Mouse (Mus musculus): ENCODE measurements around the gene Ccdc86.

The Ccdc86 gene

DNA sequence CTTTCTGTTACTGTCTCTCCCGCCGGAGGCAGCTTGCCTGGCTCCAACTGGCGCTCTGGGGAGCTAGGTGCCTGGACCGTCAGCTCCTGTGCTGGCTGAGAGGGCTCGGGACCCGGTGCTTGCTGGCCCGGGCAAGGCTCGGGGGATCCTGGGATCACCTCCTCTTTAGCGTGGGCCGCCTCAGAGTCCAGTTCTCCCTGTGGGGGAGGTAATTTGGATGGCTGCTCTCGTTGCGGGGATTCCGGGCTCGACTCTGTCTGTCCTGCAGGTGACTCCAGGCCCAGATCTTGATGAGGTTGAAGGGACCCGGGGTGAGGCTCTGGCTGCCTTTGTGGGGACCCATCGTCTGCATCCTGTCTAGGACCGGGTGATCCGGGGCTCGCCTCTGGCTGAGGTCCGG lies 650 bp downstream of the Ccdc86 start:
- DNase-seq = no peak

DNA sequence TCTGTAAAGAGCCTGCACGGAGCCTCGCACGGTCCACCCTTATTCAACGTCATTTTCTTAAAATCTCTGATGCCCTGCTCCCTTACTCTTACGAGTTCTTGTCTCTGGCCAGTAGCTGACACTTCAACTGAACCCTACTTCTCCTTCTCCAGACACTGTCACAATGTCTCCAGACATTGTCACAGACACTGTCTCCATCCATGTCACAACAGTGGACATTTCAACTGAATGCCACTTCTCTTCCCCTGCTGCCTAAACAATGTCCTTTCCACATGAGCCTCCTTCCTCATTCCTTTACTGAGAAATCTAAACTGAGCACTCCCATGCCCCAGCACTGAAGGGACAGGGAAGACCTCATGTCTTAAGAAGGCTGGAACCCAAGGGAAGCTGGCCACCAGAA lies 1.8 kb downstream of the Ccdc86 start:
- DNase-seq = no peak

DNA sequence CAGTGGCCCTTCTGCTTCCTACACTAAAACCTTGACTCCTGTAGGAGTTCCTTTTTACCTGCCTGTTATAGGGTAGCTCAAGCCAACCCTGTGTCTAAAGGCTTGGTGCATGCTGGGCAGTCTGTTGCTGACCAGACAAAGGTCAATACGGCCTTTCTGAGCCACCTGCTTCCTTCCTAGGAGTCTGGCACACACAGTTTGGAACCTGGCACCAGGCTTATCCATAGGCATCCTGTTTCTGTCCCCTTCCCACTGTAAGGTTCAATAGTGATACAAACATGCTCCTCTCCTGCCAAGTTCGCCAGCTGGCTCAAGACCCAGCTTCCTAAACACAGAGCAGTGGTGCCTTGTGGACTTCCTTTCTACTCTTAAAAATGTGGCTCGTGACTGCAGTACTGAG lies 2.6 kb downstream of the Ccdc86 start:
- DNase-seq = no peak

DNA sequence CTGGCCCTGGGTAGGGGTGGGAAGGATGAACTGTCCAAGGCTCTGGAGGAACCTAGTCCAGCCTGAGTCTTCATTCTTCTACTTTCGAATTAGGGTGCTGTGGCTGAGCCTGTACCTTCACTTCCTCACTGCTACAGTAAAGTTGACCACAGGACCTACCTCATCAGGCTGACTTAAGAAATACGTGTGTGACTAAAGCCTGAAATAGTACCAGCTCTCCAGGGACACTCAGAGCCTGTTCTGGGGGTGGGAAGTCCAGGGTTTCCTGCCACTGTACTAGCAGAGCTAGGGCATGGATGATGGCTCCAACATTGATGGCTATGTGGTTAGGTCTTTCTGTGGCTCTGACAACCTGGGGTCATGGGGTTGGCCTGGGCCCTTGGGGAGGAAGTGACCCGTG lies 5.1 kb downstream of the Ccdc86 start:
- no peak for DNase-seq

DNA sequence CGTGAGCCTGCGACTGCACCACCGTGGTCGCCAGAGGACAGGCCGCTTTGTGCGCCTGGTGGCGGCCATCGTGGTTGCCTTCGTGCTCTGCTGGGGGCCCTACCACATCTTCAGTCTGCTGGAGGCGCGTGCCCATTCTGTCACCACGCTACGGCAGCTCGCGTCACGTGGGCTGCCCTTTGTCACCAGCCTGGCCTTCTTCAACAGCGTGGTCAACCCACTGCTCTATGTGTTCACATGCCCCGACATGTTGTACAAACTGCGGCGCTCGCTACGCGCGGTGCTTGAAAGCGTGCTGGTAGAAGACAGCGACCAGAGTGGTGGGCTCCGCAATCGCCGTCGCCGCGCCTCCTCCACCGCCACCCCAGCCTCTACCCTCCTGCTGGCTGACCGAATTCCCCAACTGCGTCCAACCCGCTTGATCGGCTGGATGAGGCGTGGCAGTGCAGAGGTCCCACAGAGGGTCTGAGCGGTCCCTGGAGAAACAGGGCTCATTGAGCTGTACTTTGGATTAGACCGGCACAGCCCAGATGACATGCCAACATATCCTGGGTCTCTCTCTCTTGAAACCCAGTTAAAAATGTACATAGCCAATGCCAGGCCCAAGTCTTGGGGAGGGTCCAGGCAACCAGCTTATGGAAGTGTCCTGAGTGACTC lies 8.1 kb downstream of the Ccdc86 start:
- DNase-seq = no peak

DNA sequence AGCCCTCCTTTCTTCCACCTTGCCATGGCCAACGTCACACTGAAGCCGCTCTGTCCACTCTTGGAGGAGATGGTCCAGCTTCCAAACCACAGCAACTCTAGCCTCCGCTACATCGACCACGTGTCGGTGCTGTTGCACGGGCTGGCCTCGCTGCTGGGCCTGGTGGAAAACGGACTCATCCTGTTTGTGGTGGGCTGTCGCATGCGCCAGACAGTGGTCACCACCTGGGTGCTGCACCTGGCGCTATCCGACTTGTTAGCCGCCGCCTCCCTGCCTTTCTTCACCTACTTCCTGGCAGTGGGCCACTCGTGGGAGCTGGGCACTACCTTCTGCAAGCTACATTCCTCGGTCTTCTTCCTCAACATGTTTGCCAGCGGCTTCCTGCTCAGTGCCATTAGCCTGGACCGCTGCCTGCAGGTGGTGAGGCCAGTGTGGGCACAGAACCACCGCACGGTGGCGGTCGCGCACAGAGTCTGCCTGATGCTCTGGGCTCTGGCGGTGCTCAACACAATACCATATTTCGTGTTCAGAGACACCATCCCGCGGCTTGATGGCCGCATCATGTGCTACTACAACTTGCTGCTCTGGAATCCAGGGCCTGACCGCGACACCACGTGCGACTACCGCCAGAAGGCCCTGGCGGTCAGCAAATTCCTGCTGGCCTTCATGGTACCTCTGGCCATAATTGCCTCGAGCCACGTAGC lies 8.8 kb downstream of the Ccdc86 start:
- DNase-seq = peak; percentile 74 to 79

DNA sequence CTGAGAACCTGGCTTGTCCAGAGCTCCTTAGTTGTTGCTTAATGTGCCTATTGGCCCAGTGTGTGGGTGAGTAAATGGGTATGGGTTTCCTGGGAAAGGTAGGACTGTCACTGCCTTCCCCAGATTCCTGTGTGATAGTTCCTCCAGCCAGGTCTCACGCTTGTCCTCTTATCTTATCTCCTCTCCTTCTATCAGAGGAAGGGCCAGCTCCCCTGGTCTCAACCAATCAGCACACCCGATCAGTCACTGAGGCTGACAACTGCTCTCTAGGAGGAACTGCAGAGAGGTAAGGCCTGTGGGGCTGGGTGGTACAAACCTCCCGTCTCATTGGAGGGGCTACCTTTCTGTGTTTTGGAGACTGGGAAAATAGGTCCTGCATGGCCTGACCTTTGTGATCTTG lies 10.3 kb downstream of the Ccdc86 start:
- no peak for DNase-seq

DNA sequence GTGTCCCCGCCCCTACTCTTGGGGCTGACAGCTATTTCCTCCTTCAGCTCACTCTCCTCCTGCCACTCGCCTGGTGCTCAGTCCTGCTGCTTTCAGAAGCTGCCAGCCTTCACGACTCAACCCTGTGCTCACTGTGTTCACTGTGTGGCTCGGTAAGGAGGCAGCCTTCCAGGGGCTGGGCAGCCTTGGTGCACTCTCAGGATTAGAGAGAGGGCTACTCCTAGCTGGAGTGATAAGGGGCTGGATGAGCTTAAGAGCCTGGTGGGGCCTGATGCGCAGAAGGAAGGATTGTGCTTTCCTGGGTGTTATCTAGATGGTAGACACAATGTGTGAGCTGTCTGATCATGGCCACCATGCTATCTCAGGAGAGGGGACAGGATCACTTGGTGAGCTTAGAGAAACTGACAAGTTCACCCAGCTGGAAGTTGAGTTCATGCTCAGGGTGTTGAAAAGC lies 11.9 kb downstream of the Ccdc86 start, which contains the start of gene Ptgdr2:
Ptgdr2 (plus strand) TSS at position 51 of the 454 bp plus-strand sequence.
- no peak for DNase-seq

DNA sequence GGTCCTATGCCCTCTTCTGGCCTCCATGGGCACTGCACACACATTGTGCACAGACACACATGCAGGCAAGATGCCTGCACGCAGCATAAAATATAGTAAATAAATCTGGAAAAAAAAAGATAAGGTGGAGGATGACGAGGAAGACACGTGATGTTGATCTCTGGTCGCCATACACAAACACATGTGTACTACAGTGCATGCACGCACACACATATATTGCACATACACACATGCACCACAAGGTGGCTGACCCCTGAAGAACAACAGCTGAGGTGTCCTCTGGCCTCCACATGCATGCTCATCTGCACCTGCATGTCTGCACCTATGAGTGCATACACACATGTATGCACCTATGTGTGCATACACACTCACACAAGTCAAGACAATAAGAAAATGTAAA lies 13.0 kb downstream of the Ccdc86 start:
- no peak for DNase-seq

DNA sequence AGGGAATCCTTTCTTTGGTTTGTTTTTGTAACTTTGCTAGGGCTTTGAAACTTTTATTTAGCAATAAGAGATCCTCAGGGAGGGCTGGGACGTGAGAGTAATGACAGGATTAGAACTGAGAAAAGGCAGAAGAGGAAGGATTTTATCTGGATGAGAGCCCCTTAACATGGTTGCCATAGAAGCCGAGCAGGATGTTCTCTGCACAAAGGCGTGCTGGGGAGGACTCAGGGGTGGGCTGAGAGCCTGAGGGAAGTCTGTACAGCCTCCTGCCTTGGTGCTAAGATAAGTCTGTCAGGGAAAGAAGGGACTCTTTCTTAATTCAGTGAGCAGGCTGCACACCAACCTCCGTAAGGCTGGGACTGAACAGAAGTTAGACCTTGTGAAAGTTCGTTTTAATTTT lies 14.0 kb downstream of the Ccdc86 start:
- DNase-seq = no peak

DNA sequence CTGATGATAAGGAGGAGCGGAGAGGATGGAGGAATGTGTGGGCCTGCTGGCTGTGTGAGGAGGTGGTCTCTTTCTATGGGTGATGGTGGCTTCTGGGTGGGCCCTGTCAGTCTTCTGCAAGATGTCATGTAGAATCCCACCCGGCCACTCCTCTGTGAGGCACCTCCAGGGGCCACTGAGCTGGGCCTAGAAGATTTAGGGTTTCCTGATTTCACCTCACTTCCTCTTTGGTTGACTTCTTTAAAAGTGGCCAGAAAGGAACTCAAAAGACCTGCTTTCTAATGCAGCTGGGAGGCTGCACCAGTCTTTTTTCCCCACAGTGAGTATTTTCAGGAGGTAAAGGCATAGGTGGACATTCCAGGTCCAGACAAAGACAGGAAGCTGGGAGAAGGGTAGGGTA lies 18.4 kb downstream of the Ccdc86 start:
- no peak for DNase-seq

DNA sequence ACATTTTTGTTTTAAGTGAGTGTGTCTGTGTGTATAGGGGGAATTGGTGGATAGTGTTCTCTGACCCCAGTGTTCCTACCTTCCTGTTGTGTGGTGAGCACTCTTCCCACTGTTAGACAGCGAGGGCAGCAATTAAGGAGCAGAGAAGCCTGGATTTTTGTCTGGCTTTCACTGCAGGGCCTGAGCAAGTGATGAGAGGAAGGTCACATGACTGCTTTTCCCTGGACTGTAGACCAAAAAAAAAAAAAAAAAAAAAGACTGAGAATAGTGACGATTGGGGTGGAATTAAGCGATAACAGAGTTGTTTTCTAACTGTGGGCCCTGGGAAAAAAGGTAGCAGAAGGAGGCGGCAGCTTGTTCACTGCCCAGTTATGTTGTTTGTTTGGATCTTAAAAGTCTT lies 22.4 kb downstream of the Ccdc86 start:
- no peak for DNase-seq

DNA sequence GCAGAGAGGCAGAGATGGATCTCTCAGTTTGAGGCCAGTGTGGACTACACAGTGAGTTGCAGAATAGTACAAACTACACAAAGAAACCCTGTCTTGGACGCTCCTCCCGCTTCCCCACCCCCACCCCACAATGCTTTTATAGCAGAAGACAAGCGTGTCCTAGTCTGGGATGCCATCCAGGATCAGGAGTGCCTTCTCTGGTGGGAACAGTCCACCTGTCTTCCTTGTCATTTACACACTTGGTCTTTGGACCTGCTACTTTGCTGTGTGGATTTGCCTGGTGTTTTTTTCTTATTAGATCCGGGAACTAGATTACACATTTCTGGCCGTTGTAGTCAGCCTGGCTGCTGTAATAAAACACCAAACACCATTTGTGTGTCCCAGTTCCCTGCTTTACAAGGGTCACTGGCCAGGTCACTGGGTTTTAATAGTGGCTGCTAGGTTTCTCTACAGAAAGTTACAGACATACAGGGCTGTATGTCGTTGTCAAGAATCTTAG lies 22.9 kb downstream of the Ccdc86 start:
- no peak for DNase-seq

DNA sequence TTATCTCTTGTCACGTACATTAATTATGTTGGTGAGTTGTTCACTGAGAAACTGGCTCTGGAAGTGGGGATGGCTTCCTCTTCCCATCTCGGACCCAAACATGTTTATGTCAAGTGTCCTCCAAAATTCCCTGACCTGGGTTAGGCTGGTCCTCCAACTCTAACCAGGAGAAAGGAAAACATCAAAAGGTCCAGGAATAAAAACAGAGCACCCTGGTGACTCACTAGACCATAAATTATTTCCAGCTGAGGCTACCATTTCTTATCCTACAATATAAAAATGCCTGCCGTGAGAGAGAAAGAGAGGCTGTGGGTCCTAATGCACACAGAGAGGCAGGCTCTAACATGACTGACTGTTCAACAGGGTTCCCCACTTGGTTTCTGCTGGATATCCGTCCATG lies 24.8 kb downstream of the Ccdc86 start:
- no peak for DNase-seq

DNA sequence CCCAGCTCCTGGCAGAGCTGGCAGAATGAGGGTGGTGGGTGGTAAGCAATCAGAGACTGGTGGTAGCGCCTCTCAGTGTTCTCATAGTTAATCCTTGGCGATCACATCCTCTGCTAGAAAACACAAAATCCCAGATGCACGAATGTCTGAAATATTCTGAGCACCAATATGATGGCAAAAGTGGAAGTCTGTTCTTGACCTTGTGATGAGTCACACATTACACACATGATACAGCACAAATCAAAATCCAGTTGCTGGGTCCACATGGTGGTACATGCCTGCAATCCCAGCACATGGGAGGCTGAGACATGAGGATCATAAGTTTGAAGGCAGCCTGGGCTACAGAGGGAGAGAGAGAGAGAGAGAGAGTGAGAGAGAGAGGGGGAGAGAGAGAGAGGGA lies 28.0 kb downstream of the Ccdc86 start:
- no peak for DNase-seq

DNA sequence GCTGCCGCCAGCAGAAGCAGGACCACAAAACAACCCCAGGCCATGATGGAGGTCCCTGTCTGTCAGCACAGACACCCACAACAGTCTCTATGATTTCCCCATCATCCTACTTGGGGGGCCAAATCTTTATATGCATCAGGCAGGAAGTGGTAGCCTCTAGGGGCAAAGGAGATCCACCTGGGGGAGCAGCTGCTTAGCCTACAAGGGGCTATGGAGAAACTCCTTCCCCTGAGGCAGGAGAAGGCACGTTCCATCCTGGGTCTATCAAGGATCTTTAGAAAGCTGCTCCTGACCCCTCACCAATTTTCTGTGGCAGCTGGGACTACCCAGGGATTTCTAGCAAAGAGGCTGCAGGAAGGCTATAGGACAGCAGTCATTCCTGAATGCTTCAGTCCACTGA lies 28.5 kb downstream of the Ccdc86 start, which contains the start of gene Zp1:
Zp1 (minus strand) TSS at position 101 of the 400 bp plus-strand sequence.
- no peak for DNase-seq

DNA sequence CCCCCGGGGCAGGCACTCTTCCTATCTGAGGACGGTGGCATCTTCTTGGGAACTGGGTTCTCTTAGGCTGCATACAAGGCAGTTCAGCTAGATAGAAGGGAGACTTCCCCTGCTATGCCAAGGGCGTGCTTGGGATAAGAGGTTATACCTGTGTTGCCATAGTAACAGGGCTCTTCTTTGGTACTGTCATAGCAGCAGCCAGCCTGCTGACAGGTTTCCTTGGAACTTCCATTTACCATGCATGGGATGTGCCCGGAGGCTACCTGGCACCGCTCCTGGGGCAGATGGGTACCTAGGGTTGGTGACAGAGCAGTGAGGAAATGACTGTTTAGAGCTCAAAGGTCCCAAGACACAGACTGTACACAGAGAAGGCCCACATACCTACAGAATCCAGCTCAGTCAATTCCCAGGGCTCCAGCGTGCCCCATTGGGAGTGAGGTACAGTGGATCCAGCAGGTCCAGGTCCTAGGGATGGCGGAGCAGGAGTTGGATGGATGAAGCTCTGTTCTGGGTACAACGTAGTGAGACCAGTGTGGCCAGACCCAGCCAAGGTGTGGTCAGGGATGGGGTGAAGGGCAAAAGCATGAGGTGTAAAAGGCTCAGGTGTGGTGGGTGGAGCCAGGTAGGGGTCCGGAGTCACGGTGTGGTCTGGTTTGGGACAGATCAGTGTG lies 30.6 kb downstream of the Ccdc86 start:
- DNase-seq = no peak

DNA sequence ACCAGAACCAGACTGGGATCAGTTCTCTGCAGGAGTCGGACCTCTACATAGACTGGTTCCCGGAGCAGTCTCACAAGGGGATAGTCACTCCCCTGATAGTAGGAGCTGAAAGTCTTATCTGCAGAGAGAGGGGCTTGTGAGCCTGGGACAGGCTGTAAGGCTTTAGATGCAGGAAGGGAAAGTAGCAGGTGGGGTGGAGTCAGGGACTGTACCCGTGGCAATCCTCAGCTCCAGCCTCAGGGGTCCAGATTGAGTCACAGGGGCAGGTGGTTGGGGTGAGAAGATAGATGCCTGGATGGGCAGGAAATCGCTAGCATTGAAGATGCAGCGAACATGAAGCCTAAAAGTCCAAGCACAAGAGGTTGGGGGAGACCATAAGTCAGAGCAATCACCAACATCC lies 32.6 kb downstream of the Ccdc86 start:
- DNase-seq = no peak

DNA sequence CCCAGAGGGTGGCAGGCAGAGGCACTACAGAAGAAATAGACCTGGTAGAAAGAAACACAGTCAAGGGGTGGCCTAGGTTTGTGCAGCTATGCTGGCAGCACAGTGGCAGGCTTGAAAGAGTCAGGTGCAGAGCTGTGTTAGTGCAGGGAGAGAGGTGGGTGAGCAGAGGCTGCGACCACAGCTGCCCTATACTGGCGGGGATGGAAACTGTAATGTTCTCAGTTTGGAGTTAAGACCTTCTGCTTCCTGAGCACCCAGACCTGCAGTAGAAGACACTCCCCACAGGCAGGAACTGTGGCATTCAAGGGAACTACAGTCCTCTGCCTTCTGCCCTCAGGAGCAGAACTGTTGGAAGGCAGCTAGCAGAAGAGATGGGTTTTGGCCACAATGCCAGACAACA lies 34.2 kb downstream of the Ccdc86 start:
- DNase-seq = no peak

DNA sequence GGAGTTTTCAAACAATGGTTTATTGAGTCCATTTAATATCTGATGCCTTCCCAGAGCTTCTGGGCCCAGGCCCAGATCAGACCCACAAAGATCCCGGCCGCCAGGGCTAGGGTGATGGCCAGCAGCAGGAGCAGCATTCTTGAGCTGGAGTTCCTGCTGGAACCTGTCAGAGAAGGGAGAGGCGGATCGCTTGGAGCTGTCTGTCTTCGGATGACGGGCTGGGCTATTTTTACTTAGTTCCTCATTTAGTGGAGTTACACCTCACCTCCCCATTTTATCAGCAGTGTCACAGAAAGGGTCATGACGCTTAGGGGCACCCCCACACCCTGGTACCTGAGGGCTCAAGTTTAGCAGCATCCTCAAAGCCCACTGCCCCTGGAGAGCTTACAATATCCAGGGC lies 34.8 kb downstream of the Ccdc86 start:
- no peak for DNase-seq

DNA sequence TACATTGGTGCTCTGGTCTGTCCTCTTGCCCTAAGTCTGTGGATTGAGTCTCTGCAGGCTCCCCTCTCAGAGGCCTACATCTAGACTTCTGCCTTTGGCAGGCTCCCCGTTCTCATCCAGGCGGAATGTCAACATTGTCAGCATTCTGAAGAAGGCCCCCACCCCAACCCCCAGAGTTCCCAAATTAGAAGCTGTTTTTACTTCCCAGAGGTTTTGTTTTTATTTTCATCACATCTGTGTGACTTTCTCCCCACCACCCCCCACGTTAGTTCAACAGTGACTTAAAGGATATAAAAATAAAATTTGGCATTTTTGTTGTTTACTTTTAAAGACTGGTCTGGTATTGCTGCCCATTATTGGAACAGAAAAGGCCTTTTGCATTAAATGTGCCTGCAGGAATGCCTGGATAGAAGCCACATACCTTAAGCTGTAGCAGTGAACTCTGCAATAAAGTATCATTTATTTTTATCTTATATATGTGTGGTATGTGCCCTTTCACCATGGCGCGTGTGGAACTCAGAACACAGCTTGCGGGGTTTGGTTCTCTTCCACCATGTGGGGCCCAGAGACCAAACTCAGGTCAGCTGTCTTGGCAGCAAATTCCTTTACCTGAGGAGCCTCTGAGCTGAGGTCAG lies 39.9 kb downstream of the Ccdc86 start:
- no peak for DNase-seq

DNA sequence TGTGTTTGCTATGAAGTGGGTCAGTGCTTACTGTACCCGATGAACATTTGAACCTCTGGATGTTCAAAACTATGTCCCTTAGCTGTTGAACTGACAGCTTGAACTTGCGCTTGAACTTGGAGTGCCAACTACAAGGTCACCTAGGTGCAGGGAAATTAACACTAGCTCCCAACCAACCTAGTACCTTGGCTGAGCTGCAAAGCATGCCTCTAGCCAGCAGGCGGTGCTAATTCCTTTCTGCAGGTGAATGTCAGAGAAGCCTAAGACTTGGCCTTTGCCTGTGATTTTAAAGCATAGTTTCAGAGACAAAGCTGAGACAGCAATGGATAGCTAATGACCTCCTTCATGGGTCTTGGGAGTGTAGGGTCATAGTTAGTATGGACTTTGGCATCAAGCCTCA lies 41.2 kb downstream of the Ccdc86 start:
- peak; percentile 33 to 46 for DNase-seq

DNA sequence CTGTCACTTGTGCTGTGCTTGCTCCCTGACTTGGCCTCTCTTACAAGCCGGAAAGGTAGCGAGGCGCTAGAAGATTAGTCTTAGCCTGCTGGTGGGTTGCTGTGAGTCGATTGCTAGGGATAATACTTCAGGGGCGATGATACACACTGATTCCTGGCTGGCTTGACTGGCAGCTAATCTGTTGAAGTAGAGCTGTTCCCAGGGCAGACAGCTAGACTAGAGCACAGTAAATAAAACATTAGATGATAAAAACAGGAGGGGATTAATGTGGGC lies 43.4 kb downstream of the Ccdc86 start:
- DNase-seq = no peak
